Mouse (Mus musculus) heart, adult 2 months (tissue): ENCODE measurements around the gene Ccdc47. TPM values are rescaled to one million over a fixed set of nuclear protein-coding genes. Genes with fewer than 3 reads are reported as not detected.
"Not testable (repeated sequence)": the region's sequence is repeated elsewhere in the genome, so short reads cannot be mapped to it uniquely, and the experiment has no call there.

Experiments
- DNase-seq, 2 experiments: peaks; one replicate each; pipeline ENCODE4 v3.0.0; 2021
- H3K27ac ChIP-seq: fragments of 200-600 bp; 2 replicates; pipeline ENCODE4 v1.8.1; 2022
- H3K27me3 ChIP-seq: fragments of 200-500 bp; 2 replicates; pipeline ENCODE4 v1.6.1; 2012; ENCODE audit warnings: mild to moderate bottlenecking, low read length, inconsistent platforms, mixed read lengths; ENCODE audit not compliant: control insufficient read depth, insufficient read depth
- H3K36me3 ChIP-seq: fragments of 200-500 bp; 2 replicates; pipeline ENCODE4 v1.6.1; 2012; ENCODE audit warnings: low read length, inconsistent platforms; ENCODE audit not compliant: control insufficient read depth, insufficient read depth
- H3K4me1 ChIP-seq: fragments of 200-500 bp; 2 replicates; pipeline ENCODE4 v1.6.1; 2011; ENCODE audit warnings: low read length; ENCODE audit not compliant: control insufficient read depth, insufficient read depth
- H3K4me3 ChIP-seq: fragments of 200-600 bp; 2 replicates; pipeline ENCODE4 v1.8.1; 2022
- H3K79me2 ChIP-seq: fragments of 200-500 bp; replicated peaks from 2 replicates; pipeline ENCODE4 v1.6.1; 2012; ENCODE audit warnings: mild to moderate bottlenecking, inconsistent platforms, low read length, moderate library complexity, mixed read lengths; ENCODE audit not compliant: control insufficient read depth, insufficient read depth
- H3K9ac ChIP-seq: fragments of 200-500 bp; 2 replicates; pipeline ENCODE4 v1.6.1; 2012; ENCODE audit warnings: low read depth, mild to moderate bottlenecking, control low read depth, inconsistent platforms, low read length, mixed read lengths
- CTCF ChIP-seq: fragments of 200-600 bp; IDR thresholded peaks from 2 replicates; pipeline ENCODE4 v1.8.1; 2022; ENCODE audit warnings: antibody characterized with exemption, mild to moderate bottlenecking, moderate library complexity
- EP300 ChIP-seq: fragments of 200-500 bp; IDR thresholded peaks from 2 replicates; pipeline ENCODE4 v1.6.1; 2011; ENCODE audit warnings: low read depth, low read length, control low read depth; ENCODE audit not compliant: insufficient read depth
- POLR2A ChIP-seq: fragments of 200-500 bp; IDR thresholded peaks from 2 replicates; pipeline ENCODE4 v1.6.1; 2011; ENCODE audit warnings: mild to moderate bottlenecking, low read depth, low read length, control low read depth; ENCODE audit not compliant: insufficient read depth
- WGBS: fragments of 180-500 bp; shearing (Covaris S2); methylation state at CpG from one replicate; pipeline ENCODE4 v1.1.7; 2018; 5-methylcytosine and 5-hydroxymethylcytosine counted together
- intact Hi-C: fragments of 180-260 bp; cut with DNase I; formaldehyde crosslinking; loops from one replicate; pipeline ENCODE4 v1.15.1; 2025
- polyA plus RNA-seq: library from polyadenylated mRNA; depleted of rRNA; stranded (reverse); fragments of >200 nt; gene quantifications from 2 replicates; pipeline ENCODE4 v1.2.3, GENCODE M21; 2012
- total RNA-seq, 2 experiments: library from RNA; stranded (reverse); gene quantifications; 2 replicates each; pipeline ENCODE4 v1.2.3; 2021

The Ccdc47 gene
- total and polyA plus RNA-seq, 3 experiments = 23.7 to 82.2 (median 78.1) TPM

DNA sequence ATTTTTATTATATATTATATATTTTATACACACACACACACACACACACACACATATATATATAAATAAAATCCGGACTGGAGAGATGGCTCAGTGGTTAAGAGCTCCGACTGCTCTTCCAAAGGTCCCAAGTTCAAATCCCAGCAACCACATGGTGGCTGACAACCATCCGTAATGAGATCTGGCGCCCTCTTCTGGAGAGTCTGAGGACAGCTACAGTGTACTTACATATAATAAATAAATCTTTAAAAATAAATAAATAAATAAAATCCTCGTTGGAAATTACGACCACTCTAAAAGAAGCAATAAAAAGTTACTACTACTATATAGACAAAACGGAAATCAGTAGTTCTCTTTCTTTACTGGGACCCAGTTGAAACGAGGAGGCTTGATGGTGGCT, 17.8 kb upstream of the Ccdc47 start:
- H3K27me3 ChIP-seq, H3K9ac ChIP-seq, H3K27ac ChIP-seq, H3K4me3 ChIP-seq, H3K36me3 ChIP-seq, DNase-seq, intact Hi-C loops, H3K4me1 ChIP-seq, H3K79me2 ChIP-seq: not testable (repeated sequence)
- peak; percentile 60 for TF ChIP-seq CTCF
- WGBS = 85% methylated on average over 8 of the region's 8 CpGs

DNA sequence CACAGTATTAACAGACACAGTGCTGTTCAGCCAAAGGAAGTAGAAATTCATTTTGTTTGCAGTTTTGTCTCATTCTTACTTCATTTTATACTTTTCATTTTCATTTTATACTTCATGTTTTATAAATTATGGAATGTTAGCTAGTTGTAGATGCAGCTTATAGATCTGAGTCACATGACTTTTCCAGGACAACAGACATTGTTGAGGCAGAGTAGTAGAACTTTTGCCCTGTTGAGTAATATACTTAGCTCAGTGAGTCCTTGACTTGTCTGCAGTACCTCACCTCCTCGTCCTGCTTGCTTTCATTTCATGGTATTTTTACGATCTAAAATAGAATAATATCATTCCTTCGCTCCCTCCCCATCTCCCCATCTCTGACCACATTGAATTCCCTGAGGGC, 4.5 kb upstream of the Ccdc47 start:
- intact Hi-C loops = no loop called here
- no peak for DNase-seq
- Histone ChIP-seq H3K4me3 (no peak overlapping the region), H3K4me1 (peaks cover 1% of the 10 kb centered on the region; the same call in 1 of the 2 replicates), H3K27me3 (no peaks in the 10 kb centered on the region), H3K79me2 (peaks cover 3% of the 10 kb centered on the region), H3K9ac (no peak overlapping the region), H3K36me3 (peaks cover 3% of the 10 kb centered on the region), H3K27ac (no peak overlapping the region)
- TF ChIP-seq EP300 = no peak
- no peak for TF ChIP-seq CTCF
- no peak for TF ChIP-seq POLR2A
- WGBS = 74% methylated on average over 3 of the region's 3 CpGs

DNA sequence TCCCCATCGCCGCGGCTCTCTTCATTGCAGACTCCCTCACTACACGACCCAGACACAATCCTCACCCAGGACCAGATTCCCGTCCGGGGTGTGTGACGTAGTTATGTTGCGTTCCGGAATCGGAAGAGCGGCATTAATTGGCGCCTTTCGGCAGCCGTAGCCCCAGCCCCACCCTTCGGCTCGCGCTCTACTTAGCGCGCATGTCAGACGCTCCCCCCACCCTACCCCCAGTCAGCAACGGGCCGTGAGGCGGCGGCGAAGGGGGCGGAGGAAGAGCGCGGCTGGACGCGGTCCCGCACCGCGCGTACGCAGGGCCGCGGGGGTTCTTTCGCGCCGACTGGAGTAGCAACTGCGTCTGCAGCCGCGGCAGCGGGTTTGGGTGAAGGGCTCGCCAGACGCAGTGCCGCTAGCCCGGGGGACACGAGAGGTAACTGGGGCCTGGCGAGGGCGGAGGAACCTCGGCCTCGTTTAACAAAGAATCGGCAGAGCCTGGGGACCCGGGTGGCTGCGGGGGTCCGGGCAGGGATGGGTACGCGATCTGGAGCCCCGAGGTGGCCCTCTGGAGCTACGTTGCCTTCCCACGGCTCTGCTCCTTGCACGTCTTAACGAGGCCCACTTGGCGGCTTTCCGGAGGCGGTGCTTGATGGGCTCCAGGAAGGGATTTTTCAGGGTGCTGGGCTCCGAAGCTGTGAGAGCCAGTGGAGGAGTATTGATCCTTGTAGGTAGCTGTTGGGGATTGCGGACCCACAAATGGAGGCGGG, 766 bp upstream of the Ccdc47 start, which contains the start of gene Ddx42:
Ddx42 (plus strand) TSS at position 197 of the 761 bp plus-strand sequence.
- H3K27ac ChIP-seq = peak within 1 kb of the TSS; percentile 92
- H3K27me3 ChIP-seq = no peaks in the 10 kb centered on the region
- peak; percentile 91 to 93 for DNase-seq
- H3K4me1 ChIP-seq = peaks cover 6% of the 10 kb centered on the region
- WGBS = under 1% methylated on average over 70 of the region's 70 CpGs
- intact Hi-C loops = loop anchor here (1.0 to 2.0 kb wide), 2 partner anchors 24 to 56 kb away; partner anchors contain the start of gene Smarcd2
- TF ChIP-seq CTCF (no peak), POLR2A (peak; percentile 65; the same call in 1 of the 2 replicates), EP300 (peak; percentile 51; the same call in 1 of the 2 replicates)
- H3K9ac ChIP-seq = peak within 1 kb of the TSS; percentile 91
- peaks cover 4% of the 10 kb centered on the region for H3K79me2 ChIP-seq
- H3K36me3 ChIP-seq = peaks cover 9% of the 10 kb centered on the region
- H3K4me3 ChIP-seq = peak within 1 kb of the TSS; percentile 69

DNA sequence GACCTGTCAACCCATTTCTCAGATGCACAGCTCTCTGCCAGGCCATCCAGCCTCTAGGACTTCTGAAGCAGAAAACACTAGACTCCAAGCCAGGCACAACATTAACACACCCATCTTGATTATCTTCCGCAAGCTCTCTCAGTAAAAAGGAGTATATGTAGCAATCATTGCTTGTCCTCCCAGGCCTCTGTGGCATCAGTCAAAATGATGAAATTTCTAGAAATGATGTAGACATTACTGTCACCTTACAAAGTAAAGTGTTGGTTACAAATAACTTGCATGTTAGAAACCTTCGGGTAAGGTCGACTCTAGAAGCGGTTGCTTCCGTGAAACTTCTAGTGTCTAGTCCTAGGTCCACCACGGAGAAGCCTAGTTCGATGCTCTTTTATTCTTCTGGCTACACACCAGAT, 689 bp downstream of the Ccdc47 start:
- H3K36me3 ChIP-seq = peaks cover 14% of the 10 kb centered on the region
- H3K27me3 ChIP-seq = no peaks in the 10 kb centered on the region
- no peak for DNase-seq
- intact Hi-C loops = no loop called here
- H3K79me2 ChIP-seq = peaks cover 3% of the 10 kb centered on the region
- H3K4me1 ChIP-seq = peaks cover 7% of the 10 kb centered on the region
- H3K9ac ChIP-seq = peak overlapping the region; percentile 90; the same call in 1 of the 2 replicates
- WGBS = 8% methylated on average over 7 of the region's 7 CpGs
- TF ChIP-seq POLR2A (no peak), EP300 (no peak), CTCF (no peak)
- H3K4me3 ChIP-seq = peak overlapping the region; percentile 69
- H3K27ac ChIP-seq = peak overlapping the region; percentile 92

DNA sequence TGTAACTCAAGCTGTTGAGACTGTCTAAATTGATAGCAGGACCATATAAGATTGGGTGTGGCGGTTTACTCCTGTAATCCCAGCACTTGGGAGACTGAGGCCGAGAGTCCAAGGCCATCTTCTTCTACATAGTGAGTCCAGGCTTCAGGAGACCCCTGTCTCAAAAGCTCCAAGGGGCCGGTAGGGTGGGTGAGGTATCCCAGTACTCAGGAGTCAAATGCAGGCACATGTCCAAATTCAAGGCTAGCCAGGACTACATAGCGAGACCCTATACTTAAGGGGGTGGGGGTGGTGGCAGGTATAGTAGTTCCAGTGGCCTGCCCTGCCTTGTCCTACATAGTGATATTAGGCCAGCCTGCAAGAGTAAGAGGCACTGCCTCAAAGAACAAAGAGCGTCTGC, 1.3 kb downstream of the Ccdc47 start:
- intact Hi-C loops = no loop called here
- no peak for DNase-seq
- 81% methylated on average over 5 of the region's 5 CpGs for WGBS
- Histone ChIP-seq H3K36me3 (peaks cover 14% of the 10 kb centered on the region), H3K27me3 (no peaks in the 10 kb centered on the region), H3K27ac (no peak overlapping the region), H3K4me1 (peaks cover 7% of the 10 kb centered on the region), H3K79me2 (peaks cover 3% of the 10 kb centered on the region), H3K9ac (no peak overlapping the region), H3K4me3 (peak overlapping the region; percentile 69; the same call in 1 of the 2 replicates)
- TF ChIP-seq POLR2A (no peak), EP300 (no peak)

DNA sequence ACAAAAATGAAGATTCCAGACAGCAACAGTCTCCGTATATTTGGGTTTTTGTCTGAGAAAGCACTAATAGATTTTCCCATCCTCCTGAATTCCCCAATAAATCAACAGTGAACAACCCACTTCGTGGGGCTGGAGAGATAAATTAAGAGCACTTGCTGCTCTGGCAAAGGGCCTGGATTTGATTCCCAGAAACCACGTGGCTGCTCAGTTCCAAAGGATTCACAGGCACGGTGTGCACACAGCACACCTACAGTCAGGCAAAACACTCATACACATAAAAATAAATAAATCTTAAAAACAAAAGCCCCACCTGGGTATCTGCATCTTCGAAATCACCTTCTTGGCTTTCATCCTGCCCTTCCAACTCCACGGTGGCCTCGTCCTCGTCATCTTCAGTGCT, 3.4 kb downstream of the Ccdc47 start:
- peaks cover 14% of the 10 kb centered on the region for H3K36me3 ChIP-seq
- H3K79me2 ChIP-seq = peaks cover 3% of the 10 kb centered on the region
- DNase-seq = peak in 1 of 2 experiments; percentile 41
- TF ChIP-seq CTCF = no peak
- no peak overlapping the region for H3K9ac ChIP-seq
- peaks cover 6% of the 10 kb centered on the region for H3K4me1 ChIP-seq
- H3K27me3 ChIP-seq = no peaks in the 10 kb centered on the region
- H3K27ac ChIP-seq = no peak overlapping the region; the same call in 1 of the 2 replicates
- intact Hi-C loops = no loop called here
- WGBS = 61% methylated on average over 8 of the region's 8 CpGs
- H3K4me3 ChIP-seq = no peak overlapping the region
